Mouse (Mus musculus): ENCODE data around the gene Syt7.
A peak's percentile ranks its signal among the peaks of the same experiment; 100 is the strongest.

Syt7 gene

DNA sequence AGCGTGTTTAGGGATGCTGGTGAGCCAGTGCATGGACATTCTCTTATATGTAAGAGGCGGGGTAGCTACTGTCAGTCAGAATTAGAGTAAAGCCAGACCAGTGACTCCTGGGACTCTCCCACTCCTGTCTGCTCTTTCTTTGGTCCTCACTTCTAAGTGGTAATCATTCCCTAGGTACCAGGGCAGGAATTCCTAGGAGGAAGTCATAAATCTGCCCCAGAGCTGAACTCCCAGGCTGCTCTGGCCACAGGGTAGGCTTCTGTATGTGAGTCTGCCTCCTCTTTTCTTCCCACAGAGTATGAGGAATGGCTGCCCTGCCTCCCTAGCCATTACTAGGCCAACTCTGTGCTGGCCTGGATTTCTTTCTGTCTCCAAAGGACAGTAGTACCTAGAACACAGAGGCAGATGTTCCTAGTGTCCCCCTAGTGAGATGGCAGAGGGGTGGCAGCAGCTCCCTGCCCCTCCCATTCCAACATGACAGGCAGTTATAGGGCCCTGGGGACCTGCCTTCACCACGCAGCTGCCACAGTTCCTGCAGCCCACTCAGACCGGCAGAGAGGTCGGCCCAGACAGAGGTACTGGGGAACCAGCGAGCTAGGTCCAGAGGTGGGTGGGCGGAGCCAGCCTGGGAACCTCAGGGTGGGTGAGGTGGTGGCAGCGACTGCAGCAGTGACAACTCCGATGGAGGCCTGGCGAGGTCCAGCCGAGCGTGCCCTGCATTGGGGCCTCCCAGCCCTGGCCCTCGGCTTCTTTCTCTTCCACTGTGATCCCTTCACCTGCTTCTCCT is 36.8 kb downstream of the Syt7 start:
- DNase-seq: peak; percentile 89

DNA sequence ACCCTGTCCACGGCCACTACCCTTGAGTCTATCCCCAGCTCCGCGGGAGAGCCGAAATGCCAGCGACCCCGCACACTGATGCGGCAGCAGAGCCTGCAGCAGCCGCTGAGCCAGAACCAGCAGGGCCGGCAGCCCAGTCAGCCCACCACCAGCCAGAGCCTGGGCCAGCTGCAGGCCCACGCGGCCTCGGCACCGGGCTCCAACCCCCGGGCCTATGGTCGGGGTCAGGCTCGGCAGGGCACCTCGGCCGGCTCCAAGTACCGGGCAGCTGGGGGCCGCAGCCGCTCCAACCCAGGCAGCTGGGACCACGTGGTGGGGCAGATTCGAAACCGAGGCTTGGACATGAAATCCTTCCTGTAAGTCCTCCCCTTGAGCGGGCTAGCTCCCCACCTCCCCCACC is 37.4 kb downstream of the Syt7 start:
- DNase-seq: peak; percentile 87

DNA sequence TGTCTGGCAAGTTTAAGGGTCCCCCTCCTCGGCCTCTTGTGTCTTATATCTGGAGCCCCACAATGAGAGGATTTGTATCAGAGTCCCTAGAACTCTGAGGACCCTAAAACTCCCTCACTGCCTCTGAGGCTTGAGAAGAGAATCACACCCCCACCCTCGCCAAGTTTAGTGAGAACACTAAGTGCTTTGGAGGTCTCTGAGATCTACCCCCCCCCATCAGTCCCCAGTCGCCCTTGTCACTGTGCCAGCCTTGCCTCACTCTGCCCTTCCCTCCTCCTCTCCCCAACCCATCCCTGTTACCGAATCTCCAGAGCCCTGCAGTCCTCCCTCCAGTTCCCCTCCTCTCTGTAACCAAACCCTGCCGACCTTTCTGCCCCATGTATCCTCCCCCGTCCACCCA is 37.9 kb downstream of the Syt7 start:
- peak; percentile 85 for DNase-seq

DNA sequence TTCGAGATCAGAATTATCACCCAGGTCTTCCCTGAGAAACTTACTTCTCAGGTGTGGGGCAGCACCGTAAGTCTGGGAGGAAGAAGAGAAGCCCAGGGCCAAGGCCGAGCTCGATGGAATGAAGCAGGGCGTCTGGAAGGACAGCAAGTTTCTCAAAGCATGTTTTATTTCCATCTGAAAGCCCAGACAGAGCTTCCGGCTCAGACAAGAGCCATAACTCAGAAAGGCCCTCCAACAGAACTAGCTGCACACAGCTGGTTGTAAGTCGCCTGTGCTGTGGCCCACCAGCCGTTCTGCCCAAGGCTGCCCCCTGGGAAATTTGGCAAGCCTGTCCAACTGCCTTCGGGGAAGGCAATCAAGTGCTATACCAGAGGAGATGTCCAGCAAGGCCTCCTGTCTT is 38.5 kb downstream of the Syt7 start:
- DNase-seq: no peak

DNA sequence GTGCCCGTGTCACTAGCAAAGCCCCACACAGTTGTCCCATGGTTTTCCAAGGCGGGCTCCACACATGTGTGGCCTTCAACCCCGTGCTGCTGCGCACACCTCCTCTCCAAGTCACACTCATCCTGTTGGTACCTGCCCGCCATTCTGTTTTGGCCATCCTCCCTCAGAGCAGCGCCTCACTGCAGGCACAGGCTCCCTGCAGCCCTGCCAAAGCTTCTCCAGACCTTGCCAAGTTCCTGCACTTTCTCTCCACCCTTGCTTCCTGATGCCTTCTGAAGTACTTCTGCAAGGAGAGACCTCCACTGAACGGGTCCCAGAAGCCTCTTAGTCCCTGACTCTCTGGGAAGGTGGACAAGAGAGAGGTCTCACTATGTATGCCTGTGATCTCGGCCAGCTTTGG is 40.5 kb downstream of the Syt7 start:
- peak; percentile 93 for DNase-seq

DNA sequence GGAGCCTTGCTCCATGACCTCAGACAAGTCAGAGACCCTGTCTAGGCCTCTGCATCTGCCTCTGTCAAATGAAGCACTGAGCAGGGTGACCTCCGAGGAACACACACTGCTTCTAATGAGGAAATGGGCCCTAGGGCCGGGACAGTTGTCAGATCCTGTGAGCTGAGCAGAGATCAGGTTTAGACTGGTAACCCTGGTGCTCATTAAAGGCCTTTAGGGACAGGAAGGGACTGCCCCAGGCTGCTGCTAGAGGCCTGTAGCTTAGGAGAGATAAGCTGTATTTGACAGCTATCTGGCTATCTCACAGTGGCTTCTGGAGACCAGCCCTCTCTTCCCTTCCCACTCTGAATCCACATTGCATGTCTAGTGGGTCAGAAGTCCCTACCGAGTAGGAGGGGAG is 42.5 kb downstream of the Syt7 start:
- DNase-seq: no peak

DNA sequence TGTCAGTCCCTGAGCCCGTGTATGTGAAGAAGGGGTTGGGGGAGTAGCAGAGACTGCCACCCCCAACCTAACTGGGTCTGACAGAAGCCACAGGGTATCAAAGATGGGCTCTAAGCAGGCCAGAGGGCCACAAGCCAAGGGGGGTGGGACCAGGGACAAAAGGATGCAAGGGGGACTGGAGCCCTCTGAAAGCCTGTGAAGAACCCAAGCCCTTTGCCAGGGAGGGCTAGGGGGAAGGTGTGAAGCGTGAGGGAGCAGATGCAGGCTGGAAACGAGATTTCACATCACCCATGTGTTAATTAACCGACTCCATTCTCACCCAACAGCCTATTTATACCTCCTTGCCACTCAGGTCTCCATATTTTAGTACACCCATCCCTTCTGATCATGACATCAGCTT is 43.0 kb downstream of the Syt7 start:
- DNase-seq: no peak

DNA sequence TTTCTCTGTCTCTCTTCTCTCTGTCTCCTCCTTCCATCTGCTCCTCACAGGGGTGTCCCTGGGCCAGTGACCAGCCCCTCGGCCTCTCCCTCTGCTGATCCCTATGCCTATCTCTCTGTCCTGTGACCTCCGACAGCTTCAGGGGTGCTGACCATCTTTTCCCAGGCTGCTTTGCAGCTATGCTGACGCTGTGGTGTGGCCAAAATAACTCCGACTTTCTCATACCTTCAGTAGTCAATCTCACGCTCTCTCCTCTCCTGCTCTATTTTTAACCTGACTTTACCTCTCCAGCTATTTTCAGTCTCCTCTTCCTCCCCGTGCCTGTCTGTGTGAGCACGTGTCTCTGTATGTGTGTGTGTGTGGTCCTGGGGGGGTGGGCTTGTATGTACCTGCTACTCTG is 44.3 kb downstream of the Syt7 start:
- peak; percentile 95 for DNase-seq

DNA sequence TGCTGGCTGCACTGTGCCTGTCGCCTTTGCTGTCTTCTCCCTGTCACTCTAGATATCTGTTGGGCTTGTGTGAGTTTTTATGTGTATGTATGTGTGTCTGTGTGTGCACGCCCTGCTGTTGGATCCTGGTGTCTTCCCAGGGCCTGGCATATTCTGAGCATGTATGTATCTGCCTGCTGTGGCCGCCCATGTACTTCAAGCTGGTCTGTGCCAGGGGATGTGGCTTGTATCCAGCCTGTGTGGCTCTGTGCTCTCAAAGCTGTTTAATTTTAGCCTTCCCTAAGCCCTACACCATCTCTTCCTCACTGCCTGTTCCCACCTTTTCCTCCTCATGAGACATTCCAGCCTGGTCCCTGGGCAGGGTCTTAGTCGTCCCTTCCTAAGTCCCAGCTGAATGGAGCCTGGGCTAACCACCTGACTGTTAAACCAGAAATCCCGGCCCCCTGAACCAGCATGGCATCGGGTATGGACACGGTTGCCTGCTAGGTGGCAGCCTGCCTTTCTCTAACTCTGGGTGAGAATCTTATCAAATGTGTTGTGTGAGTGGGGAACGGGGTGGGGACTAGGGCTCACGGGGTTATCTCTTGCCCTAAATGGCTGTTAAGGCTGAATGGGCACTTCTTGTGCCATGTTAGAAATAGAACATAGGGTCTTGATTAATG is 45.1 kb downstream of the Syt7 start:
- DNase-seq: peak; percentile 95

DNA sequence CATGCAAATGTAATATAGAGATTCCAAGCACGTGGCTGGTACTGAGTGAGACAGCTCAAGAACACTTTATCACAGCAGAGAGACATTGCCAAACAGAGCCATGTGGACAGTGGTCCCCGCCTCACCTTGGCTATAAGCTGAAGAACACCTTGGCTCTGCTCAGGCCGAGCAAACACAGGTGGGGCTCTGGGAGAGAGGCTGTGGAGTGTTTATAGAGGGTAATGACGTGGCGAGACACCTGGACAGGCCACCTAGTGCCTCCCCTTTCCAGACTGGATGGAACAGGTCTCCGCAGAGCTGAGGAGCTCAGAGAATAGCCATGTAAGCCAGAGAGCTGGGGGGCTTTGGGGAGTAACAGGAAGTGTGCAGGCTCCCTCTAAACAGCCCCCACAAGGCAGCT is 46.0 kb downstream of the Syt7 start:
- DNase-seq: no peak

DNA sequence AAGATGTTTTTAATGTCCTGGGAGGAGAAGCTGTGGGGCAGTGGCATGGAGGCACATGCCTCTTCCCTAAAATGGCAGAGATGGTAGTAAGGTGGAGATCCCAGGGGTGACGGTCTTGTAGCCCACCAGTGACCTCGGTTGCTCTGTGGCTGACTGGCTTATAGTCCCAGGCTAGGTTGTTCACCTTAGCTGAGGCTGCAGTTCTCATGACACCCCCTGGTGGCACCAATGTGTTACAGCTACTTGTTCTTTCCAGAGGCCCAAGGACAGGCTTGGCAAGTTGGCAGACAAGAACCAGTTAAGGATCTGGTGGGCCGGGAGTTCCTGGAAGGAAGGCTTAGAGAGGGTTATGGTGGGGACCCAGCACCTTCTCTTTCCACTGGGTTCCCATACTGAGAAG is 47.0 kb downstream of the Syt7 start:
- DNase-seq: peak; percentile 93

DNA sequence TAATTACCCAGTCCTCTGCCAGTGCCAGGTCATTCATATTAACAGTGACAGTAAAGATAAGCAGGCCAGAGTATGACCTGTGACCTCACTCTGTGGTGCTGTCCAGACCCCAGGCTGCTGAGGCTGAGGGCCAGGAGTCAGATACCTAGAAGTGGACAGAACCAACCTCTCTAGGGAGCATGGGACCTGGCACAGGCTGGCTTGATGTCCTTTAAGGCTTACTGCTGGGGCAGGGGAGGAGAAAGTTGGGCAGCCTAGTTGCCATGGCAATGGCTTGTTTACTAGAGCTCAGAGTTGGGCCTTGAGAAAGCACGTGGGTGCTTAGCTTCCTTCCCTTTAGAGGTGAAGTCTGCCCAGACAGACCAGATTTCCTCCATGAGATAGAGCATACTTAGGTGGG is 47.8 kb downstream of the Syt7 start:
- DNase-seq: peak; percentile 93

DNA sequence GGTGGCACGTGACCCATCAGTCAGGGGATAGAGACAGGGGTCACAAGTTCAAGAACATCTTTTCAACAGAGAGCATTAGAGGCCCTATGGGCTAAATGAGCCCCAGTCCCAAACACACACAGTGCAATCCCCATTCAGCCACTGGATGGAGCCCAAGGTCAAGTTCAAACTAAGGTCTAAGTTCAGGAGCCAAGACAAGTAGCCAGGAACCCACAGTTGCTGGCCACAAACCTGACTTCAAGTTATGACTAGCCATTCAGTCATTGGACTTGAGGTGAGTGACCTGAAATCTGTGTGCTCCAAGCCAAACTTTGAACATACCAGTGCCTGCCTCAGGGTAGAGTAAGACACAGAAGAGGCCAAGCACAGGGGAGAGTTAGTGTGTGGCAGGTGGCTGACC is 48.6 kb downstream of the Syt7 start:
- no peak for DNase-seq

DNA sequence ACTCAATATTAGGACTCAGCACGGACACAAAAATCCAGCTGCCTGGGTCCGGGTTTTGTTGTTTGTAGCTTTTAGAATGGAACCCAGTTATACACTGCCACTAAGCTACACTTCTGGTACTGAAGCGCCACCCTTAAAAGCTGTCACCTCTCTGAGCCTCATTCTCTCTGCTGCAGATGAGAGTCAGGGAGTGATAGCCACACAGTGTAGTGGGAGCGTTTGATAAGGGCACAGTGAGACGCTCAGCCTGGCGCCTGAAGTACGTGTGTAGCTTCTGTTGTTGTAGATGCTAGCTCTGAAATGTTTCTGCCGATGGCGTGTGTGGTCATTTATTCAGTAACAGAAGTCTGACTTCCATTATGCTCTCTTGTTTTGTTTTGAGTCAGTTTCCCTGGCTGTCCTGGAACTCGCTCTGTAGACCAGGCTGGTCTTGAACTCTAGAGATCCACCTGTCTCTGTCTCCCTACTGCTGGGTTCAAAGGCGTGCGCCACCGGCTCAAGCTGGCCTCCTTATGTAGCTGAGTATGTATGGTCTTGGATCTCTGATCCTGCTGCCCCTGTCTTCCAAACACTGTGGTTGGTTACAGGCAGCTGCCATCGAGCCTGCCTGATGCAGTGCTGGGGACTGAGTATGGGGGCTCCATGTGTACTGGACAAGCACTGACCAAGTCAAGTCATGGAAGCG is 55.9 kb downstream of the Syt7 start:
- DNase-seq: no peak

DNA sequence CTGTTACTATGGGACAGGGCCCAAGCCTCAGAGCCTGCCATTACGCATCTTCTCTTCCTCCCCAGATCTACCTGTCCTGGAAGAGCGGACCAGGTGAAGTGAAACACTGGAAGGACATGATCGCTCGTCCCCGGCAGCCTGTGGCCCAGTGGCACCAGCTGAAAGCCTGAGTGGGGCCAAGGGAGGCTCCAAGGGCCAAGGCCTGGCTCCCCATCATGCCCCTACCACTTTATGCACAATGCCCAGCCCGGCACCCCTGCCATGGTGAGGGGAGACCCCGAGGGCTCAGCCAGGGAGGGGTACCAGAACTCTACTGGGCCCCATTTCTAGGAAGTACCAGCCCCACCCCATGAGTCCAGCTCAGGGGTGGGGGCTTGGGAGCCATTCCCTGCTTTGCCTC is 59.4 kb downstream of the Syt7 start:
- DNase-seq: peak; percentile 92

DNA sequence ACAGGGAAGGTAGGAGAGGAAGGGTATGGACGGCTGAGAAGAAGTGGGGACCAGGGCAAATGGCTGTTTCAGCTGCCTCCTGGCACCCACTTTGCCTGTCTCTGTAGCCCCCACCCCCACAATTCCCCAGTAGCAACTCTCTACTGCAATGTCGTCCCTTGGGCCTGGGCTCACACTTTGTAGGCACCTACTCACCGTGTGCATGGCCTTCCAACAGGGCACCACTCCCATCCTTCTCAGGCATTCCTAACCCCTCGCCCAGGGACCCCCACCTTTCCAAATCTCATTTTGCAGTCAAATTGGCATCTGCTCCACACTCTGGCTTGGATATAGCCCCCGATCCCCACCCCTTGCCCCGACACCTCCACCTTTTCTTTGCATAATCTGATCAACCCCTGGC is 60.3 kb downstream of the Syt7 start:
- DNase-seq: no peak

DNA sequence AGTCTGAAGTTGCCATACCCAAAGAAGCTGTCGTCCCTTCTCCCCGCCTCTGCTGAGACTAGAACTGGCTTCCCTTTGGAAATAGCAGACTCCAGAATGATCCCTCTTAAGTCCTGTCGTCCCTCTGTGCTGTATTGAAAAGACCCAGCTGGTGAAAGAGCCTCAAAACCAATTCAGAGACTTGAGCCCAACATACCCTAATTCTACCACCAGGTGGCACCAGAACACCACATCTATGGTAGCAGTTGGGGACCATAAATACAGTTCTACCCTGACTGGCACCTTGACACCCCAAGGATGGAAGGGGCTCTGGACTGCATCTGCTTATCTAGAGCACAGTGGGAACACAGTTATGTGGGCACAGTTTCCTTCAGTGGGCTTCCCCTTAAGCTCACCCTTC is 60.8 kb downstream of the Syt7 start:
- peak; percentile 92 for DNase-seq

DNA sequence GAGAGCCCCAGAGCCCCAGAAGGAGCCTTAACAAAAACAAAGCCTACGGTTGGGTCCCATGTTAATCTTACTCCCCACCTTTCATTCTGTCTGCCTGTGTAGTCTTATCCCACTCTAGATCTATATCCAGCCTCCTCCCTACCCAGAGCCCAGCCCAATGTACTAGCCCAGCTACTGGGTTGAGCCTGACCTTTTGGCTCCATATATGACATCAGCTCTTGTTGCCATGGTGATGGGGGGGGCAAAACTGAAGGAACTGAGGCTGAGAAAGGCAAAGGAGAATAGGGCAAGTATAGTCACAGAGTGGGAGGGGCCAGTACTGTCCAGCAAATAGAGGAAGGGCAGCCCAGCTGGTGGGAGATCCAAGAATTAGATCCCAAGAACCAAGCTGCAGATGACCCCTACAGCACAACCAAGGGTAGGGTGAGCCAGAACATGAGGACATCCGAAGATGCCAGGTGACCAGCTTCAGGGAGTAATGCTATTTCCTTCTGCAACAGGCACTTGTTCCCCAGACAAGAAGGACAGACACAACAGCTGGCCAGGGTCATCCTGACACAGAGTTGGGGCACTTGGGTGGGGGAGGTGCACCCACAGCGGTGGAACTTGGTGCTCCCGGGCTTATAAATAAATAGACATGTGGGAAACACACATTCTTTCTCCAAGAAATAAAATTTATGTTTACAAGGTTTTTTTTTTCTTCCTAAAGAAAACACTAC is 66.0 kb downstream of the Syt7 start:
- no peak for DNase-seq

DNA sequence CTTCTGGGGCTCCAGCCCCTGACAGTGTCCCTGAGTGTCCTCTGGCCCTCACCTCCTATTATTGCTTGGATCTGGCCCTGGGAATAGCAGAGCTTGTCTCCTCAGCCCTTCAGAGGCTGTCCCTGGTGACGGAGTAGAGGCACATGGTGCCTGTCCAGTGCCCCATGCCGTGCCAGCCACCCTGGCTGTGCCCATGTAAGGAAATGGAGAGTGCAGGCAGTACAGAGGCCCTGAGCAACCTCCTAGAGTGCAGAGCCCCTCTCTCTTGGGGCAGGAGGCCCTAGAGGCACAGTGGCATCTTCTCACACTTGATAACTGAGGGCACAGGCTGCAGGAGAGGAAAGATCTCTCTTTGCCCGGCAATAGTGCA is 66.5 kb downstream of the Syt7 start:
- DNase-seq: peak; percentile 94

DNA sequence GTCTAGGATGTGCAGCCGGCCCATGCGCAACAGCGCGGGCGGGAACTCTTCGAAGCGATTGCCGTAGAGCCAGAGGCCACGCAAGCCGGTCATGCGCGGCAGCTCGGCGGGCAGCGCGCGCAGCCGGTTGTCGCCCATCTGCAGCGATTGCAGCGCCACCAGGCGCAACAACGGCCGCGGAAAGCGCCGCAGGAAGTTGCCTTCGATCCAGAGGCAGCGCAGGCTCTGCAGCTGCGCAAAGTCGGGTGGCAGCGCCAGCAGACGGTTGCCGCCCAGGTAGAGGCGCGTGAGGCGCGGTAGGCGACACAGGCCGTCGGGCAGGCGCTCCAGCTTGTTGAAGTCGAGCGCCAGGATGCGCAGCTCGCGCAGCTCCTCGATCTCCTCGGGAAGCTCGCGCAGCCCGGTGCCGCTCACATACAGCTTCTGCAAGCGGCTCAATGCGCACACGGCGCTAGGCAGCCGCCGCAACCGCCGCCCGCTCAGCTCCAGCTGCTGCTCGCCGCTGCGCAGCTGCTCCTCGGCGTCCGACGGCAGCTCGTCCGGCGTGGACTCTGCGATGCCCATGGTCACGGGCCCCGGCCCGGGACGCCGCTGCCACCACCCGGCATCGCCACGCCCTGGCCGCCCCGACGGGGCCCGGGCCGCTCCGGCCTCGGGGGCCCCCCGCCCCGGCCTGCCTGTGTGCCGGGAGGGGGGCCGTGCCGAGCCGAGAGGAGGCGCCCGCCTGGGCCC is 68.0 kb downstream of the Syt7 start, which contains the start of gene Lrrc10b:
Gene Lrrc10b, minus strand, starts transcription at position 722 of the 732 bp plus-strand sequence.
- peak; percentile 93 for DNase-seq

DNA sequence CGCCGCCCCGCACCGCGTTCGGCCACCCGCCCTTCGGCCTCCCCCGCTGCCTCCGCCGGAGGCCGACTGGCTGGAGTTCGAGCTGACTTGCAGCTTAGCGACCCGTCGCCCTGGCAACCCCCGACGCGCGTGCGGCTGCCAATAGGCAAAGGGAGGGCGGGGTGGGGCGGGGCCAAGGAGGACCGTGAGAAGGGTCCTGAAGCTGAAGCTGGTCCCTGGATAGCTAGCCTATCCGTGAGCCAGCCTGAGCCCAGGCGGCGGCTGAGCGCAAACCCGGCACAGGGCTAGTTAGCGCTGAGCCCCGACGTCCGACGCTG is 68.6 kb downstream of the Syt7 start:
- peak; percentile 93 for DNase-seq

DNA sequence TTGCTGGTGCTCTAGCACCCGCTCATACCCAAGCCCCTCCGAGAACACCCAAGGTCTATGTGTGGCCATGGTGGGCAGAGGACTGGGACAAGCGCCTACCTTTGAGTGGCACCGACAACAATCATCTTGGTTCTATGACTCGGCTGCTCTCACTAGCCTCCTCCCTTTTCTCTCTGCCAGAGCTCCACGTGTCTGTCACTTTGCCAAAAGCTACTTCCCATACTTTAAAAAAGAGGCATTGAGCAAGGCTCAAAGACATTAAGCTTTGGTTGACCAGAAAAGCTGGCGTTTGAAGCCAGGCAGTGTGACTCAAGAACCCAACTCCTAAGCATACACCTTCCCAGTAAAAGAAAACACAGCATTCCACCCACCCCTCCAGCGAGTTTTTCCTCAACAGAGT is 69.2 kb downstream of the Syt7 start:
- no peak for DNase-seq

DNA sequence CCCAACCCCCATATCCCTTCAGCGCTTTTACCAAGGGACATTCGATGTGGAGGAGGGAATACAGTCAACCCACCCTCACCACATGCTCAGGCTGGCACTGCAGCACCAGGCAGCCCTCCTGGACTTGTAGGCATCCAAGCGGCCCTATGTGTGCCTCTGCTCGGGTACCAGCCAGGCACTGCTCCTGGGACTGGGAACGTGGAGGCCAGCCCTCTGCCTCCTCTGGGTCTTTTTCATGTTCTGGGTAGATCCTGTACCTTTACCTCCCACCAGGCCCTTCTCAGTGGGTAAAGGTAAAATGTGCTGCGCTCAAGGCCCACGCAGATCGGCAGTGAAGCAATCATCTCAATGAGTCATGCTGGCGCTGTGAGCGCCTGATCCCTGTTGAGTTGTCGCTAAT is 71.0 kb downstream of the Syt7 start:
- DNase-seq: no peak
